Mouse (Mus musculus) hematopoietic stem cell, adult 5-6 weeks (primary cell): ENCODE data around the gene Taldo1. TPM values are rescaled to one million over a fixed set of nuclear protein-coding genes. Genes with fewer than 3 reads are reported as not detected.
"Not testable (repeated sequence)": the region's sequence is repeated elsewhere in the genome, so short reads cannot be mapped to it uniquely, and the experiment has no call there.

ENCODE experiments used
- ATAC-seq, 2 experiments: fragments of 125-278 bp in 1 of 2; replicated peaks in 1 of 2; 2 replicates each; pipeline ENCODE4 v1.8.0; 2016 to 2017; ENCODE audit warnings: inconsistent platforms in 2 of 2, mild to moderate bottlenecking in 2 of 2, moderate number of reproducible peaks in 2 of 2, low read depth in 1 of 2, moderate TSS enrichment in 1 of 2; ENCODE audit not compliant: low FRiP score in 2 of 2, poor library complexity in 2 of 2, severe bottlenecking in 2 of 2, insufficient read depth in 1 of 2, low TSS enrichment in 1 of 2
- total RNA-seq: library from RNA; stranded (forward); fragments of 172-1452, 232-1000 nt; gene quantifications from 2 replicates; pipeline ENCODE4 v1.2.3, GENCODE M21; 2017

The Taldo1 gene
- total RNA-seq, 1 experiment from 2014 or later = 227 TPM

GRCm38 (mm10) chr7:141433517-141434400 is 41.8 kb downstream of the Taldo1 start:
- ATAC-seq = no peak

GRCm38 (mm10) chr7:141434464-141434863 is 42.5 kb downstream of the Taldo1 start:
- no peak for ATAC-seq

- ATAC-seq = peak; percentile 55 to 60
Measured at GRCm38 (mm10) chr7:141435129-141435855, 43.3 kb downstream of the Taldo1 start.

GRCm38 (mm10) chr7:141435856-141436522 is 44.0 kb downstream of the Taldo1 start:
- ATAC-seq = no peak

- ATAC-seq = no peak
Measured at GRCm38 (mm10) chr7:141436523-141436892, 44.5 kb downstream of the Taldo1 start.

GRCm38 (mm10) chr7:141437178-141438120 is 45.5 kb downstream of the Taldo1 start, which contains the start of gene Slc25a22:
Slc25a22 (minus strand) TSS chr7:141437892.
- peak; percentile 64 to 89 for ATAC-seq

GRCm38 (mm10) chr7:141438201-141438968 is 46.4 kb downstream of the Taldo1 start:
- ATAC-seq = no peak

GRCm38 (mm10) chr7:141439140-141439679 is 47.2 kb downstream of the Taldo1 start:
- ATAC-seq = no peak

GRCm38 (mm10) chr7:141439811-141440210 is 47.8 kb downstream of the Taldo1 start:
- ATAC-seq = no peak

GRCm38 (mm10) chr7:141440613-141441012 is 48.6 kb downstream of the Taldo1 start:
- peak in 1 of 2 experiments; percentile 8; a peak in 1 of 4 replicates for ATAC-seq

GRCm38 (mm10) chr7:141441460-141441859 is 49.5 kb downstream of the Taldo1 start:
- ATAC-seq = no peak

GRCm38 (mm10) chr7:141442199-141442598 is 50.2 kb downstream of the Taldo1 start:
- ATAC-seq = no peak

- ATAC-seq = 0 out of 4 replicates have a peak, but pooled peaks have one; percentile 13 to 18
Measured at GRCm38 (mm10) chr7:141443081-141443821, 51.3 kb downstream of the Taldo1 start.

- peak; percentile 25 to 33; a peak in 1 of 4 replicates for ATAC-seq
Measured at GRCm38 (mm10) chr7:141443828-141444237, 51.8 kb downstream of the Taldo1 start, which contains the start of gene Pidd1. Pidd1 (minus strand) TSS chr7:141444025.

- not testable (repeated sequence) for ATAC-seq
Measured at GRCm38 (mm10) chr7:141446374-141446773, 54.4 kb downstream of the Taldo1 start.
